Mouse (Mus musculus): ENCODE results near the gene Nubp2.

The Nubp2 gene

DNA sequence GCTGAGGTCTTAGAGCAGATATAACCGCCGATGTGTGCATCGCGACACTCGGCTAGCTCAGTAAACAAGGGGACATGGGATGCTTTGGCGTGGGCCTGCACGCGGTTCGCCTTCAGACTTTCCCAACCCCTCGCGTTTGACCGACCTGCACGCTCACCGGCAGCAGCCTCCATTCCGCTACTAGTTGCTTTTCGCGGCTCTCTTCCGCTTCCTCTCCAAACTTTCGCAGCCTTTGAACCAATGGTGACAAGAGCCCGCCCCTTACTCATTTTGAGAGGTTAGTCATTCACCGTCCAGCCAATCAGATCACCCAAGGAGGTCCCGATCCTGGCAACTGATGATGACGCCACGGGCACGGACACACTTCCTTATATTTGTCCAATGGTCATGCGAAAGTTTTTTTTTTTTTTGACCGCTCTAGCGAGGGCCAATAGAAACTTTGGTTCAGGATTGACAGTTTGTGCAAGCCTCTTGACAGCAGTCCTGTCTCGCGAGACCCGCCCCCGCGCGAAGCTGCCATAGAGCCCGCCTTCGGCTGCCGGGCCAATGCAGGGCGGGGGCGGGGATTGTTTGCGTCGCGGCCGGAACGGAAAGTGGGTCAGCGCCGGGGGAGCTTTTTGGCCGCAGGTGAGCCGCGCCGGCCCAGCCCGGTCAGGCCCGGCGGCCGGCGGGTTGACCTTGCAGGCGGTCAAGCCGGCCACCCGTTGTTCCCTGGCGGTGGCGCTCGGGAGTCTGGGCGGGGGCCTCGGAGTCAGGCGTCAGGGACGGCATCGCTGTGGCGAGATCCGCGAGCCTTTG, at the start of gene Nubp2, which contains the start of gene Spsb3:
Nubp2 (minus strand) TSS at position 216 of the 798 bp plus-strand sequence.
Spsb3 (plus strand) TSS at position 510 of the 798 bp plus-strand sequence.
- DNase-seq (ENCODE audit: low read depth) = peak; percentile 98

DNA sequence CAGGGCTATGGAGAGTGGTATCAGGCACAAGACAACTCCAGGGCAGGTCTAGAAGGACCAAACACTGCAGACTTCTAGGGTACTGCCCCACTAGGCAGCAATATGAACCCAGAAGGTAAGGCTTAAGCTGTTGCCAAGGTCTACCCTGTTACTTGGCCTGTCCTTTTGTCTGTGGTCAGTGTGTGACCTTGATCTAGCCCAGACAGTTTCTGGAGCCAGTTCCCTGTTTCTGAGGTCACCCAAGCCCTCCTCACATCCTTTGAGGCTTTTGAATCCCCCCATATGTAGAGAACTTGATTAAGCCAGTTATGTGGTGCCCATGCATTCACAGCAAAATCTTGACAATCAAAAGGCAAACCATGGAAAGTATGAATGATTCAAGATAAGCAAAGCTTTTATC, 49.5 kb upstream of the Nubp2 start:
- DNase-seq (ENCODE audit: low read depth) = peak; percentile 18

DNA sequence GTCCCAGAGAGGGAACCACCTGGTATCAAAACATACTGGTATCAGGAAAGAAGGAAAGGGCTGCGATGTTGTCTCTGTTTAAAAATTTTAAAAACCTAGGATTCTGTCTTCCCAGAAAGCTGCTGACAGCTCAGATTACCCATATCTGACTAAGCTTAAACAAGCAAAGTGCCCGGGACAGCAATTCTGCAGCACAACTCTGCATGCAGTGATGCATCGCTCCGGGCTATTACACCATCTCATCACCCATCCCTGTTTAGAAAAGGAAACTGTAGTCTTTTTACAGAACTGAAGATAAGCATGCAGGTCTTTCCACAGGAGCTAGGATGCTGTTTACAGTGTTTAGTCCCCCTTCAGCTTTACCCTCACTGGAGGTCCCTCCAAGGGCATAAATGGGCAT, 48.8 kb upstream of the Nubp2 start:
- no peak for DNase-seq (ENCODE audit: low read depth)

DNA sequence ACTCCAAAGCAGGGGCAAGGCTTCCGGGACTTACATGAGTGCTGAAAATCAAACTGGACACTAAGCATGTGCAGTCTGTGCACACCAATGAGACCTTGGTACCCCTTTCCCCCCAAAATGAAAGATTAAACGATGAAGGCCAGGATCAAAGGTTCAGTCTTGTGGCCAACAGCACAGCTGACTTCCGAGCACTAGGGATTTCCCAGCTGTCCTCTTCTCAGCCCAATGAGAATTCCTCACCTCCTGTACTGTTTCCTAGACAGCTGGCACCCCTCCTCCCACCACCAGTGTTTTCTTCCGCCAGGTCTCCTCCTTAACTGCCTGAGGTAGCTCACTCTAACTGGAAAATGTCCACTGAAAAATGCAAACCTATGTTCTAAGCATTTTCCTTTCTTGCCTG, 47.0 kb upstream of the Nubp2 start:
- no peak for DNase-seq (ENCODE audit: low read depth)

DNA sequence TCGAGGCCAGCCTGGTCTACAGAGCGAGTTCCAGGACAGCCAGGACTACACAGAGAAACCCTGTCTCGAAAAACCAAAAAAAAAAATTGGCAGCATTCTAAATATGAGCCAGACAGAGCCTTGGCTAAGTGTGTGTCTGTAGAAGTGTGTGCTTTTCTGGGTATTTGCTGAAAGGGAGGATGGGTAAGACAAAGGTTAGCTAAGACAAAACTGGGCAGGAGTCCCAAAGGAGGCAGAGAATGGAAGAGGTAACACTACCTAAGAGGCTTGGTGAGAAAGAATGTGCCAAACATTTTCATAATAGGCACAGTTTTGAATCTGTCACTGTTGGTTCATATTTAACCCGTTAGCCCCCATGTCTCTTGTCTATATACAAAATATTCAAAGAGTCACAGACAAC, 46.3 kb upstream of the Nubp2 start:
- DNase-seq (ENCODE audit: low read depth) = no peak

DNA sequence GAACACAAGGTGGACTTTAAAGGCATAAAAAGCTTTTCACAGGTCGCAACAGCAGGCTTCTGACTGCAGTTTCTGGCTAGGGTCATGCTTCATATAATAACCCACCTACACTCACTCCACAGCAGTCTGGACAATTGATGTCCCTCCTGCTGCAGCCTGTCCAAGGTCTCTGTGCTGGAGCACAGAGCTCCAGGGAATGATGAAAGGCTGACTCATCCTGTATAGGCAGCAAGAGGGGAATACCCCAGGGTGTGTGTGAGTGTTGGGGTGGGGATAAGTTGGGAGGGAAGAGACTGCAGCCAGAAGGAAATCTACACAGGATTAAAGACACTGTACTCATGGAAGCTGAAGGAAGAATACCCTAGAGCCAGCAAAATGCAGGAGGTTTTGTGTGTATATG, 43.4 kb upstream of the Nubp2 start:
- no peak for DNase-seq (ENCODE audit: low read depth)

DNA sequence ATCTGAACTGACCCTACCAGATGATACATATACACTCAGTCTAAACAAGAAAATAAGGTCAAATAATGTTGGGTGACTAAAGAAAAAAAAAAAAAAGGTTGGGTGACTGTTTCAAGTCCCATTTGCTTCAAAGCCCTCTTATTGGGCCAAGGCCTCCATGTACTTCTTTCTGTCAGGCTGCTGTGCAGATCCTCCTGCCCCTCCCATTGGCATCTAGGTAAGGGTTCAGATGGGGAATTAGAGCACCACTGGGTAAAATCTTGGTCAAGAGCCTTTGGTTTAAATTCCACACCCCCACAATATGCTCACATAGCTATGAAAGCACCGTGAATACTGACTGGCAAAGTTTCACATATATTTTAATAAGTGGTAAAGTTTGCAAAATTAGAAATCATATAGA, 37.1 kb upstream of the Nubp2 start:
- no peak for DNase-seq (ENCODE audit: low read depth)

DNA sequence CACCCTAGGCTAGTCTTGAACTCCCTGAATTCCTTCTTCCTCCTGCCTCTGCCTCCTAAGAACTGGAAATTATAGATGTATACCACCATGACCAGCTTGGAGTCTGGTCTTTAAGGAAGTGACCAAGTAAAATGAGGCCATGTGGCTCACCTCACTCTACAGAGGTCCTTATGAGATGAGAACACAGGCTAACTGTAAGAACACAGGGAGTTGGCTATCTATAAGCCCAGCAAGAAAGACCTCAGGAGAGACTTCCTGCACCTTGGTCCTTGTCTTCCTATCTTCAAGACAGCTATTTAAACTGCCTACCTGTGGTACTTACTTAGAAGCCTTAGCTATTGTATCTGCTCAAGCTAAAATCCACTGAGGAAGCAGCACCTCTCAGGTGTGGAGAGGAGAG, 27.8 kb upstream of the Nubp2 start:
- DNase-seq (ENCODE audit: low read depth) = no peak

DNA sequence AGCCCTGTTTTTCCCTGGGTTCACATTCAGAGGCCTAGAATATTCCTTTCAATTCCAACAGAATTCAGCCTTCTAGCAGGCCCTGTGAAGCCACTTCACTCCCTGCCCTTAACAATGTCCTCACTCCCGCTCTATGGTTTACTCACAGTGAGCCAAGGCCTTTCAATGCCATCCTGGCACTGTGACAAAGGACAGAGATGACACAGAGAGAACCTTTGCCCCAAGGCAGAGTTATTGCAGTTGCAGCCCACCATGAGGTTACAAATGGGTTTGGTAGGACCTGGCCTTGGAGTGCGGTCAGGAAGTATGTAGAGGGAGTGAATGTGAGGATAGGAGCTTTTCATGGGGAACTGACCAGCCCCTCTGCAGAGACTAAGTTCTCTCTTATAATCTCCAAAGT, 21.4 kb upstream of the Nubp2 start:
- DNase-seq (ENCODE audit: low read depth) = no peak

DNA sequence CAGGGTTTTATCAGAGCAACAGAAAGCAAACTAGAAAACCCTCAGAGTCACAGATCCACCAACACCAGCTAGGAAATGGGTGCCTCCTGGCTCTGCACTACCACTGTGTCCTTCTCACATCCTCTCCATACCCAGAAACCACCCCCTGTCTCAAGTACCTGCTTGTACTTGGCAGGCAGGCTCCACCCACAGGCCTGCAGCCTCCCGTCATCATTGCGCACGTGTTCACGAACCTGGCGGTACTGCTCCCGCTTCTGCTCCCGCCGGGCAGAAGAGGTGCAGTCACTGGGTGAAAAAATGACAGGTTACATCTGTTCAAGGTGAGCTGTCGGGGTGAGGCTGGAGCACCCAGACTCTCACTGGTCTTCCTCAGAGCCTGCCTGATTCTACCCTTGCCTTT, 17.6 kb upstream of the Nubp2 start:
- no peak for DNase-seq (ENCODE audit: low read depth)

DNA sequence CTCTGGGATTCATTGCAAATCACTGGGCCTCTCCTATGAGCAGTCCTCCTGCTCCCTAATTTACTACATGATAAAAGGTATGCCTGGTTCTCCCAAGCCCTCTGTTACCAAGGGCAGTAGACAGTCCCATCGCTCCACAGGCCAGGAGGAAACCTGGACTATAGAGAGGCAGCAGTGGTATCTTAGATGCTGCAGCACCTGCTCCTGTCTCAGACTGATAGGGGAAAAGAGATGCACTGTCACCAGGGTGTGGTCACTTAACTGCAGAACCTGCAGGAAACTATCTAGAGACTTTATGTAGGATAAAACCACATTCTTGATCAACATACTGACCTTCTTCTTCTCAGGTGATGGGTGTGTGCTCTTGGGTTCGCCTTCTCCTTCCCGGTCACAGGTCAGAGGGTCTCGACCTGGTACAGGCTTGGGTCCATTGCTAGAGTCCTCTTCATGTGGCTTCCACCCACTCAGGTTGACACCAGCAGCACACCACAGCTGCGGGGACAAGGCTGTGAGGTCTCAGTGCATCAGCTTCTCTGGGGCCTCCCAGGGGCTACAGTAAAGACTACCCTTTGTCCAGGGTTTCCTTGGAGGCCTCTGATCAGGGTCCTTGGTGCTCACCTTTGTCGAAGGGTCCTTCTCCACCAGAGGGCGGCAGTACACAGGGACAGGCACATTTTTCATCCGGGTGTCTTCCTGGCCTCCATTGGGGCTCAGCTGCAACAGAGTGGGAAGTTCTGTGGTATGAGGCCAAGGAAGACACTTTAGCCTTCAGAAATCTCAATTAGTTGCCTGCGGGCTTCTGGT, 16.7 kb upstream of the Nubp2 start:
- DNase-seq (ENCODE audit: low read depth) = no peak

DNA sequence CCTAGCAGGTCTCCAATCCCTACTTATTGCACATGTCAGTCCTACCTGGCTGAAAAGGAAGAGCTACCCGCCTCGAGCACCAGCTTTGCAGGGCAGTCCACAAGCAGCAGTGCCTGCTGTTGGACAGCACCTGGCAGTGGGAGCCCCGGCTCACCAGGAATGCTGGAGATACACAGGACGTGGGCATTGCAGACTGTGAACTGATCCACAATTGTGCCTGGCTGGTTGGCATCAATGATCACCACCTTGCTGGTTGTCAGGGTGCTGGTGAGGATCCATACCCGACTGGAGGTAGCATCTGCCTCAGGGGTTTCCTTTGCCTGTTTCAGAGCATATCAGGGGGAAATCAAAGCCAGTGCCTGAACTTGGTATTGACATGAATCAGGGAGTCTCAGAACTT, 16.0 kb upstream of the Nubp2 start:
- no peak for DNase-seq (ENCODE audit: low read depth)

DNA sequence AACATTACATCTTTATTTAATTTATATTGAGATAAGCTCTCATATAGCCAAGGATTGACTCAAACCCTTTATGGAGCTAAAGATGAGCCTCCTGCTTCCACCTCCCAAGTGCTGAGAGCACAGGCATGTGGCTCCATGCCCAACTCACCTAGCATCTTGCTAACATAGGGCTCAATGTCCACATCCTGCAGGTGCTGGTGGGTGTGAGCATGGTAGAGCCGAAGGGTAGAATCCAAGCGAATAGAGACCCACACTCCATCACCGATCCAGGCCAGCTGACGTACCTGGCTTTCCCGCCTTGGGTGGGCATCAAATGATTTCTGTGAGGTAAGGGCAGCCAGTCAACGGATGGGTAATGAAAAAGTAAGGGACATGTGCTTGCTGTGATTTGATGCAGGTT, 13.9 kb upstream of the Nubp2 start:
- DNase-seq (ENCODE audit: low read depth) = no peak

DNA sequence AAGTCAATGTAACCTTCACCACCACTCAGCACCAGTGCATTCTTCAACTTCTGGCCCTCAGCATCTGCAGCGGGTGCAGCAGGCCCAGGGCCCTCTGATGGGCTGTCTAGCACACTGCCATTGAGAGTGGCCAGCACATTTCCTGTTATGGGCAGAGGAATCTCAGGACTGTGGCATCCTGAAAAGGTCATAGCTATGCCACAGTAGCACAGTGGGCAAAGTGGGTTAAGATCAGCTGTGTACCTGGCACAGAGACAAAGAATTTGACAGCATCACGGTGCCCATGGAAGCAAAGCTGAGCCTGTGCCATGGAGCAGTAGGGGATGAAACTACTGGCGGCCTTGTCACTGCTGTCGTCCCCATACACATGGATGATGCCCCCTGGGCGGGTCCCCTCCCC, 13.0 kb upstream of the Nubp2 start:
- no peak for DNase-seq (ENCODE audit: low read depth)

DNA sequence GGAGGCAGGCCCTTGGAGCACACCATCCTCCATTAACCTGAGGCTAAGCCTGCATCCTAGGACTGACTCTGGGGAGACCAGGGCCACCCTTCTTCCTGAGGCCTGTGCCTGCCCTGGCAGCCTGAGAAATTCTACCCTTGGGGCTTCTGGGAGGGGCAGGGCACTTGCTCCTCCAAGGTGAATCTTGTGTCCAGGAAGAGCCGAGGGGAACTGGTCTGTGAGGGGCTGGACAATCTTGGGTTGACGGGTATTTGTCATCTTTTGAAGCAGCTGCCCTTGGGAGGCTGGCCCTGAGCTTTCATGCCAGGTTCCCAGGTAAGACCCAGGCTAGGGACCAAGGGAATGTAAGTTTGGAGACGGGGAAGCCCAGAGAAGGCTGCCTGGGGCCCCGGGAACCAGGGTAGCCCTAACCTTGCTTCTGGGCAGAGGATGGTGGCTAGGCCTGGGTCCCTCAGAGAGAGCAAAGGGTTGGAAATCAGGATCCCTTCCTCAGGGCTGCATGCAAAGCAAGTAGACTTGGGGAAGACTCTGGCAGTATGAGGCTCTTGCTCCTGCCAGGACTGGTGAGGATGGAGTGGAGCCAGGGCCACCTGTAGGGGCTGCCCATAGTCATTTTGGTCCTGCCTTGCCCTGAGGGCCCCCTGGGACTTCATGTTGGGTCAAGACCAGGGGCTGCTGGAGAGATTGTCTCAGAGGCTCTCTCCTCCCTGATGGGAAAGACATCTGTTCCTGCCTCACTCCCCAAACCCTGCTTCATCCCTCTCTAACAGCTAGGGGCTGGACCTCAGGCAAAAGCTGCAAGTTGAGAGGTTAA, 12.1 kb upstream of the Nubp2 start:
- DNase-seq (ENCODE audit: low read depth) = no peak

DNA sequence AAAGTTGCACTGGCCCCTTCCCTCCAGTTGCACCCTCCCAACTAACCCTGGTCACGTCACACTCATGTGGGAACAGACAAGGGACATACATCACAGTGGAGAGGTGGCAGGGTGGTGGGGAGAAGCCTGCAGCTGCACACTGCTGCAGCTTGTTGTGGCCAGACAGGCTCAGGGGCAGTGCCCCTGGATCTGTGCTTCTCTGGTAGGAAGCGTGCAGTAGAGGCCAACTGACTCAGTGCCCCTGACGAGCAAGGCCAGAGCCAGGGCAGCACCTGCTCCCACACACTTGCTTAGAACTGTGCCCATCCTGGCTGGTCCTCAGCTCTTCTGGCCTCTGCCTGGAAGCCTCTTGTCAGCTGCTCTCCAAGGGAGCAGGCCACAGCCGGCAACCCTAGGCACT, 11.5 kb upstream of the Nubp2 start:
- no peak for DNase-seq (ENCODE audit: low read depth)

DNA sequence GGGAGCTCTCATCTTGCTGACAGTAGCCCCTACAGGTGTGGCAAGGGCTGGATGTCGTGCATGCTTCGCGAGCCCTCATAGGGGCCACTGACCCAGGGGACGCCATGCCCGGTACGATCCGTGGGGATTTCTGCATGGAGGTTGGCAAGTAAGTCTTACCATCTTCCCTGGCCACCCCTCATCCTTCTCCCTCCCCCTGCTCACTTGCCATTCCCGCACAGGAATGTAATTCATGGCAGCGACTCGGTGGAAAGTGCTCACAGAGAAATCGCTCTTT, 10.8 kb upstream of the Nubp2 start:
- no peak for DNase-seq (ENCODE audit: low read depth)

DNA sequence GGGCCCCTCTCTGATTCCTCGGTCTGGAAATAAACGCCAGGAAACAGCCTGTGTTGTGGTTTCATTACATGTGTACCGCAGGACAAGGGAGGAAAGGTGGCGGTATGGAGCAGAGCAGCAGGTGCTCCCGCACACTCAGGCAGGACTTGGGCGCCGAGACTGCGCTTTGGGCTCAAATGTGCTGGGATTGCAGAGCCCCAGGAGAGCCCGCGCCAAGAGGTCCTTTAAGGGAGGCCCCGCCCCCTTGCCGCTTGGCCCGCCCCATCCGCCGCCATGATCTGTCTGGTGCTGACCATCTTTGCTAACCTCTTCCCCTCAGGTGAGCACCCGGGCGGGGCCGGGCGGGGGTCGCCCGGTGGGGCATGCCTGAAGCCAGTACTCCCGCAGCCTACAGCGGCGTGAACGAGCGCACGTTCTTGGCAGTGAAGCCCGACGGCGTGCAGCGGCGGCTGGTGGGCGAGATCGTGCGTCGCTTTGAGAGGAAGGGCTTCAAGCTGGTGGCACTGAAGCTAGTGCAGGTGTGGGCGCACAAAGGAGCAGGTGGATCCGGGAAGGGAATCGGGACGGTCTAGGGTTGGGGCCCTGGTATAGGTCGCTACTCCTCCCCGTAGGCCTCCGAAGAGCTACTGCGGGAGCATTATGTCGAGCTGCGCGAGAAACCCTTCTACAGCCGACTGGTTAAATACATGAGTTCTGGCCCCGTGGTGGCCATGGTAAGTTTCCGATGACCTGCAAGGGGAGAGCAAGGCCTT, 10.3 kb upstream of the Nubp2 start, which contains the start of gene Nme3:
Nme3 (plus strand) TSS at position 260 of the 752 bp plus-strand sequence.
- DNase-seq (ENCODE audit: low read depth) = peak; percentile 75

DNA sequence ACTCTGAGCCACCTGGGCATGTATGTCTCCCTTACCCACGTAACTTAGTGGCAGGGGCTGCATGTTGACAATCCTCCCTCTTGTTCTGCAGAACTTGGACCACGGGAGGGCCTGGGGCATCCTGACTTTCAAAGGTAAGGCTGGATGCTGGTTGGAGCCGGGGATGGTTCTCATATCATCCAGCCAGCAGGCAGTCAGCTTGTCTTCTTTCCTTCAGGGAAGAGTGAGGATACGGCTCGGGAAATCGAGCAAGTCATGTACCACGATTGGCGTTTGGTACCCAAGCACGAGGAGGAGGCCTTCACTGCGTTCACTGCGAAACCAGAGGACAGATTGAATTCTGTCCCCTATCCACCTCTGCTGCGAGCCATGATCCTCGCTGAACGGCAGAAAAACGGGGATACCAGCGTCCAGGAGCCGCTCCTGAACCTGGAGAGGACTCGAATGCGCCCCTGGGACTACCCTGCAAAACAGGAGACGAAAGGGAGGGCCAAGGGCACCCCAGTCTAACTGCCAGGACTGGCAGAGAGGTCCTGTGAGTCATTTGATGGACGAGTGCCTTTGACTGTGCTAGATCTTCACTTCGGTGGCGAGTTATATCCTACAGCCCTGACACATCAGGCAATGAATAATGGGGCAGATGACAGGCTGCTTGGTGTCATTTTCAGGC, 9.6 kb upstream of the Nubp2 start:
- DNase-seq (ENCODE audit: low read depth) = no peak

DNA sequence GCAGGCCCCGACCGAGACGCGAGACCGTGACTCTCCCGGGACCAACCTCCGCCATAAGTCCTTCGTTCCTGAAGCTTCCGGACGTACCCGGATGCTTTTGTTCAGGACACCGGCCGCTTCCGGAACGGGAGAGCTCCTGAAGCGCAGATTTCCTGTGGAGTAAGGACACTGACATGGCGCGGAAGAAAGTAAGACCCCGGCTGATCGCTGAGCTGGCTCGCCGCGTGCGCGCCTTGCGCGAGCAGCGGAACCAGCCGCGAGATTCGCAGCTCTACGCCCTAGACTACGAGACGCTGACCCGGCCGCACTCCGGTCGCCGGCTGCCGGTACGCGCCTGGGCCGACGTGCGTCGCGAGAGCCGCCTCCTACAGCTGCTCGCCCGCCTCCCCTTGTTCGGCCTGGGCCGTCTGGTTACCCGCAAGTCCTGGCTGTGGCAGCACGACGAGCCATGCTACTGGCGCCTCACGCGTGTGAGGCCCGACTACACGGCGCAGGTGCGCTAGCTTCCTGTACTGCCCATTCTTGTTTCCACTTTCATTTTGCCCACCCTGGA, 8.9 kb upstream of the Nubp2 start, which contains the start of the genes Eme2 and Mrps34:
Eme2 (minus strand) TSS at position 93 of the 553 bp plus-strand sequence.
Mrps34 (plus strand) TSS at position 122 of the 553 bp plus-strand sequence.
- DNase-seq (ENCODE audit: low read depth) = peak; percentile 82
